Mouse (Mus musculus) forebrain, embryonic 11.5 days (tissue): ENCODE measurements around the gene Mn1. TPM values are rescaled to one million over a fixed set of nuclear protein-coding genes. Genes with fewer than 3 reads are reported as not detected.

ENCODE experiments used
- ATAC-seq: fragments of 200-750 bp; cut with Nextera tagmentation; replicated peaks from 2 replicates; pipeline ENCODE4 v1.8.0; 2017; ENCODE audit warnings: moderate TSS enrichment; ENCODE audit not compliant: low FRiP score
- DNase-seq: peaks from one replicate; pipeline ENCODE4 v3.0.0-alpha.2; 2017; ENCODE audit warnings: low spot score
- H3K27ac ChIP-seq: fragments of 300-500 bp; sonication (generic); 2 replicates; pipeline ENCODE4 v1.5.1; 2014; ENCODE audit warnings: low read depth, low read length
- H3K27me3 ChIP-seq: fragments of 300-500 bp; sonication (generic); 2 replicates; pipeline ENCODE4 v1.6.1; 2014; ENCODE audit warnings: mild to moderate bottlenecking, low read length, mixed read lengths; ENCODE audit not compliant: control insufficient read depth, insufficient read depth
- H3K36me3 ChIP-seq: fragments of 300-500 bp; sonication (generic); 2 replicates; pipeline ENCODE4 v1.6.1; 2014; ENCODE audit warnings: mild to moderate bottlenecking, low read length, moderate library complexity, mixed read lengths; ENCODE audit not compliant: control insufficient read depth, insufficient read depth
- H3K4me1 ChIP-seq: fragments of 300-500 bp; sonication (generic); replicated peaks from 2 replicates; pipeline ENCODE4 v1.6.1; 2014; ENCODE audit warnings: low read length, mixed read lengths; ENCODE audit not compliant: control insufficient read depth, insufficient read depth
- H3K4me2 ChIP-seq: fragments of 300-500 bp; sonication (generic); 2 replicates; pipeline ENCODE4 v1.6.1; 2014; ENCODE audit warnings: low read depth, mild to moderate bottlenecking, low read length, moderate library complexity, mixed read lengths; ENCODE audit not compliant: severe bottlenecking
- H3K4me3 ChIP-seq: fragments of 300-500 bp; sonication (generic); 2 replicates; pipeline ENCODE4 v1.5.1; 2014; ENCODE audit warnings: low read depth, low read length
- H3K9ac ChIP-seq: fragments of 300-500 bp; sonication (generic); 2 replicates; pipeline ENCODE4 v1.6.1; 2014; ENCODE audit warnings: low read length
- H3K9me3 ChIP-seq: fragments of 300-500 bp; sonication (generic); 2 replicates; pipeline ENCODE4 v1.6.1; 2016; ENCODE audit warnings: low read length, mixed read lengths; ENCODE audit not compliant: control insufficient read depth
- WGBS: fragments of 180-500 bp; shearing (Covaris S2); extraction: QIAGEN DNeasy Blood & Tissue Kit; methylation state at CpG from one replicate; pipeline ENCODE4 v1.1.7; 2014; 5-methylcytosine and 5-hydroxymethylcytosine counted together
- polyA plus RNA-seq: library from polyadenylated mRNA; unstranded; fragments of >200 nt; fragmentation: Nextera tagmentation; extraction: Ambion mirVana; gene quantifications from 2 replicates; pipeline ENCODE4 v1.2.1, GENCODE M21; 2014

Gene Mn1
- polyA plus RNA-seq, 1 experiment from 2014 or later: 51.9 TPM

- Histone ChIP-seq H3K4me2 (no peak overlapping the region), H3K27me3 (no peaks in the 10 kb centered on the region), H3K36me3 (no peaks in the 10 kb centered on the region; the same call in 1 of the 2 replicates), H3K4me3 (no peak overlapping the region), H3K9me3 (no peaks in the 10 kb centered on the region), H3K9ac (no peak overlapping the region), H3K4me1 (peaks cover 25% of the 10 kb centered on the region), H3K27ac (no peak overlapping the region)
- WGBS: 93% methylated on average over 4 of the region's 4 CpGs
- ATAC-seq (no peak), DNase-seq (no peak)
These were observed 27.2 kb downstream of the Mn1 start for GRCm38 (mm10) chr5:111444361-111444760.

GRCm38 (mm10) chr5:111446652-111447051 lies 29.5 kb downstream of the Mn1 start:
- Histone ChIP-seq H3K4me1 (peaks cover 25% of the 10 kb centered on the region), H3K36me3 (no peaks in the 10 kb centered on the region; the same call in 1 of the 2 replicates), H3K4me2 (no peak overlapping the region), H3K9me3 (no peaks in the 10 kb centered on the region), H3K27ac (peak overlapping the region; percentile 76), H3K27me3 (no peaks in the 10 kb centered on the region), H3K4me3 (no peak overlapping the region), H3K9ac (no peak overlapping the region; the same call in 1 of the 2 replicates)
- peak; percentile 68 for DNase-seq
- WGBS: 16% methylated on average over 7 of the region's 7 CpGs
- ATAC-seq: peak; percentile 63

GRCm38 (mm10) chr5:111449700-111450099 lies 32.5 kb downstream of the Mn1 start:
- Histone ChIP-seq H3K9me3 (no peaks in the 10 kb centered on the region), H3K27me3 (no peaks in the 10 kb centered on the region), H3K4me1 (peaks cover 20% of the 10 kb centered on the region), H3K4me3 (no peak overlapping the region), H3K36me3 (no peaks in the 10 kb centered on the region; the same call in 1 of the 2 replicates), H3K4me2 (no peak overlapping the region), H3K9ac (no peak overlapping the region), H3K27ac (no peak overlapping the region)
- ATAC-seq (no peak), DNase-seq (no peak)
- 53% methylated on average over 8 of the region's 8 CpGs for WGBS

GRCm38 (mm10) chr5:111454240-111454639 lies 37.1 kb downstream of the Mn1 start:
- no peak overlapping the region for H3K4me3 ChIP-seq
- peaks cover under 1% of the 10 kb centered on the region for H3K4me1 ChIP-seq
- no peak overlapping the region for H3K4me2 ChIP-seq
- no peak overlapping the region for H3K9ac ChIP-seq
- WGBS: 91% methylated on average over 5 of the region's 5 CpGs
- DNase-seq (no peak), ATAC-seq (no peak)
- H3K27me3 ChIP-seq: no peaks in the 10 kb centered on the region
- peaks cover 9% of the 10 kb centered on the region; the same call in 1 of the 2 replicates for H3K36me3 ChIP-seq
- H3K9me3 ChIP-seq: no peaks in the 10 kb centered on the region
- H3K27ac ChIP-seq: no peak overlapping the region

- DNase-seq (no peak), ATAC-seq (no peak)
- H3K36me3 ChIP-seq: peaks cover 9% of the 10 kb centered on the region; the same call in 1 of the 2 replicates
- no peaks in the 10 kb centered on the region for H3K9me3 ChIP-seq
- H3K4me2 ChIP-seq: no peak overlapping the region
- H3K9ac ChIP-seq: no peak overlapping the region
- H3K4me1 ChIP-seq: no peaks in the 10 kb centered on the region
- 95% methylated on average over 6 of the region's 6 CpGs for WGBS
- H3K4me3 ChIP-seq: no peak overlapping the region
- no peaks in the 10 kb centered on the region for H3K27me3 ChIP-seq
- H3K27ac ChIP-seq: no peak overlapping the region
These were observed 37.7 kb downstream of the Mn1 start for GRCm38 (mm10) chr5:111454876-111455275.

- H3K9me3 ChIP-seq: no peaks in the 10 kb centered on the region
- no peak overlapping the region for H3K27ac ChIP-seq
- no peaks in the 10 kb centered on the region for H3K4me1 ChIP-seq
- WGBS: 93% methylated on average over 6 of the region's 6 CpGs
- H3K9ac ChIP-seq: no peak overlapping the region
- no peaks in the 10 kb centered on the region for H3K27me3 ChIP-seq
- H3K4me2 ChIP-seq: no peak overlapping the region
- no peak for DNase-seq
- no peak overlapping the region for H3K4me3 ChIP-seq
- peaks cover 9% of the 10 kb centered on the region; the same call in 1 of the 2 replicates for H3K36me3 ChIP-seq
- 0 out of 2 replicates have a peak, but pooled peaks have one; percentile 51 for ATAC-seq
These were observed 41.5 kb downstream of the Mn1 start for GRCm38 (mm10) chr5:111458675-111459074.

- H3K36me3 ChIP-seq: no peaks in the 10 kb centered on the region
- H3K27ac ChIP-seq: peak overlapping the region; percentile 47; the same call in 1 of the 2 replicates
- no peaks in the 10 kb centered on the region for H3K27me3 ChIP-seq
- no peaks in the 10 kb centered on the region for H3K9me3 ChIP-seq
- ATAC-seq (no peak), DNase-seq (peak; percentile 56)
- H3K4me1 ChIP-seq: no peaks in the 10 kb centered on the region
- WGBS: 75% methylated on average over 11 of the region's 11 CpGs
- H3K4me2 ChIP-seq: no peak overlapping the region
- H3K4me3 ChIP-seq: no peak overlapping the region
- no peak overlapping the region for H3K9ac ChIP-seq
These were observed 48.7 kb downstream of the Mn1 start for GRCm38 (mm10) chr5:111465811-111466299.

- Histone ChIP-seq H3K4me3 (no peak overlapping the region), H3K36me3 (no peaks in the 10 kb centered on the region), H3K27ac (no peak overlapping the region), H3K9ac (no peak overlapping the region), H3K4me1 (no peaks in the 10 kb centered on the region), H3K9me3 (no peaks in the 10 kb centered on the region), H3K4me2 (no peak overlapping the region), H3K27me3 (no peaks in the 10 kb centered on the region)
- no peak for ATAC-seq
- no peak for DNase-seq
- WGBS: 83% methylated on average over 9 of the region's 9 CpGs
These were observed 49.3 kb downstream of the Mn1 start for GRCm38 (mm10) chr5:111466429-111466828.

- DNase-seq: no peak
- Histone ChIP-seq H3K4me2 (no peak overlapping the region), H3K4me3 (no peak overlapping the region), H3K27ac (no peak overlapping the region), H3K4me1 (no peaks in the 10 kb centered on the region), H3K36me3 (no peaks in the 10 kb centered on the region), H3K27me3 (no peaks in the 10 kb centered on the region), H3K9ac (no peak overlapping the region), H3K9me3 (no peaks in the 10 kb centered on the region)
- 91% methylated on average over 5 of the region's 5 CpGs for WGBS
- no peak for ATAC-seq
These were observed 50.5 kb downstream of the Mn1 start for GRCm38 (mm10) chr5:111467699-111468098.
